ENCODE assay signal across 8 mouse cellular contexts in genomic region chr9:107575579-107576356, GRCm38 (mm10). TPM values are rescaled to one million over a fixed set of nuclear protein-coding genes. Genes with fewer than 3 reads are reported as not detected.
DNase-seq lines count a peak whose midpoint lies in the region; ATAC-seq and TF ChIP-seq lines count a peak whose summit lies in the region.

No protein-coding gene starts in this region.

- H3K27ac ChIP-seq in heart, embryonic 16.5 days (ENCODE audit: low read length) = peak overlapping the region; percentile 70
- peak overlapping the region; percentile 48; the same call in 1 of the 2 replicates for H3K27ac ChIP-seq in brown adipose tissue, adult 24 weeks (replicated peaks; ENCODE audit: low read depth, low read length)
- peak overlapping the region; percentile 73 for H3K27ac ChIP-seq in limb, embryonic 11.5 days (replicated peaks; ENCODE audit: low read depth, low read length)
- H3K27ac ChIP-seq in thymus, adult 2 months (ENCODE audit: control insufficient read depth, insufficient read depth, low read length) = no peak overlapping the region

- H3K36me3 ChIP-seq in heart, embryonic 16.5 days (ENCODE audit: control insufficient read depth, insufficient read depth) = peaks cover 18% of the 10 kb centered on the region
- H3K36me3 ChIP-seq in limb, embryonic 11.5 days (ENCODE audit: control insufficient read depth, insufficient read depth, low read length) = peaks cover 19% of the 10 kb centered on the region; the same call in 1 of the 2 replicates
- H3K36me3 ChIP-seq in thymus, adult 2 months (ENCODE audit: control insufficient read depth, insufficient read depth, low read length) = no peaks in the 10 kb centered on the region

- H3K9me3 ChIP-seq in heart, embryonic 16.5 days (replicated peaks; ENCODE audit: control insufficient read depth, low read length) = no peaks in the 10 kb centered on the region
- H3K9me3 ChIP-seq in limb, embryonic 11.5 days (ENCODE audit: control insufficient read depth, low read length) = no peaks in the 10 kb centered on the region

- H3K4me2 ChIP-seq in heart, embryonic 16.5 days (ENCODE audit: low read depth, low read length) = no peak overlapping the region; the same call in 1 of the 2 replicates
- no peak overlapping the region for H3K4me2 ChIP-seq in limb, embryonic 11.5 days (ENCODE audit: low read depth, severe bottlenecking)

- H3K9ac ChIP-seq in heart, embryonic 16.5 days (ENCODE audit: low read length) = no peak overlapping the region
- no peak overlapping the region for H3K9ac ChIP-seq in limb, embryonic 11.5 days (ENCODE audit: low read length)

- no peak overlapping the region for H3K4me3 ChIP-seq in heart, embryonic 16.5 days (ENCODE audit: low read length)
- H3K4me3 ChIP-seq in brown adipose tissue, adult 24 weeks (ENCODE audit: insufficient read depth, low read depth, low read length) = no peak overlapping the region
- H3K4me3 ChIP-seq in limb, embryonic 11.5 days (ENCODE audit: low read depth, low read length) = no peak overlapping the region
- no peak overlapping the region for H3K4me3 ChIP-seq in thymus, adult 2 months (ENCODE audit: control insufficient read depth, insufficient read depth, low read length)

- no peak for DNase-seq in heart, postnatal 14 days
- DNase-seq in 3T3-L1 (ENCODE audit: low read depth, low spot score) = peak; percentile 56
- peak; percentile 41 for DNase-seq in limb, embryonic 11.5 days (ENCODE audit: low spot score)
- no peak for DNase-seq in left cerebral cortex, postnatal 4 days
- DNase-seq in B cell, adult 2 months = no peak
- no peak for DNase-seq in thymus, adult 2 months

- intact Hi-C loops in heart, postnatal 14 days (cut with DNase I) = no loop called here
- intact Hi-C loops in left cerebral cortex, postnatal 4 days (cut with DNase I) = no loop called here

- H3K27me3 ChIP-seq in heart, embryonic 16.5 days (ENCODE audit: control insufficient read depth, insufficient read depth, low read length) = no peaks in the 10 kb centered on the region
- H3K27me3 ChIP-seq in limb, embryonic 11.5 days (ENCODE audit: control insufficient read depth, insufficient read depth, low read length) = no peaks in the 10 kb centered on the region
- no peaks in the 10 kb centered on the region for H3K27me3 ChIP-seq in thymus, adult 2 months (ENCODE audit: control insufficient read depth, insufficient read depth, low read length)

- ATAC-seq in heart, embryonic 16.5 days (replicated peaks; ENCODE audit: extremely low read depth, insufficient read depth, low FRiP score) = no peak
- ATAC-seq in limb, embryonic 11.5 days (ENCODE audit: insufficient number of reproducible peaks, low FRiP score, low TSS enrichment, low read depth) = no peak

- H3K4me1 ChIP-seq in heart, embryonic 16.5 days (ENCODE audit: control insufficient read depth, insufficient read depth, low read length) = peaks cover 34% of the 10 kb centered on the region
- peaks cover 18% of the 10 kb centered on the region for H3K4me1 ChIP-seq in brown adipose tissue, adult 24 weeks (ENCODE audit: control insufficient read depth, insufficient read depth, insufficient read length, low read length)
- H3K4me1 ChIP-seq in limb, embryonic 11.5 days (ENCODE audit: control insufficient read depth, insufficient read depth, low read length) = peaks cover 26% of the 10 kb centered on the region
- peaks cover 4% of the 10 kb centered on the region; the same call in 1 of the 2 replicates for H3K4me1 ChIP-seq in thymus, adult 2 months (replicated peaks; ENCODE audit: control insufficient read depth, insufficient read depth, low read length)

- no peak for TF ChIP-seq POLR2A in thymus, adult 2 months (IDR thresholded peaks at IDR 0.05; ENCODE audit: control insufficient read depth, extremely low read depth, insufficient read depth, low read length, poor library complexity)

- no peak for TF ChIP-seq CTCF in thymus, adult 2 months (IDR thresholded peaks at IDR 0.05; ENCODE audit: borderline replicate concordance, control insufficient read depth, extremely low read depth, insufficient read depth, low read length, poor library complexity)

- WGBS in heart, embryonic 16.5 days = 79% methylated on average over 14 of the region's 14 CpGs
- 82% methylated on average over 14 of the region's 14 CpGs for WGBS in limb, embryonic 11.5 days
- WGBS in thymus, adult 2 months = 88% methylated on average over 14 of the region's 14 CpGs

RNA-seq across cellular contexts. Expression of gene Hyal1, which starts 1.0 kb away (rescaled TPM):
- polyA plus RNA-seq in heart, embryonic 16.5 days (2015; fragmentation: Nextera tagmentation; extraction: Ambion mirVana) = 7.5 and 8.4 TPM in 2 replicates
- 1 to 10 TPM; 3.9 to 5.2 TPM for total RNA-seq in heart, postnatal 14 days (2021)
- 25.2 and 46.4 TPM in 2 replicates for polyA plus RNA-seq in brown adipose tissue, adult 24 weeks (2012; ENCODE audit: insufficient read depth, insufficient read length, missing spikeins)
- 8.0 and 8.4 TPM in 2 replicates for polyA plus RNA-seq in limb, embryonic 11.5 days (2014; fragmentation: Nextera tagmentation; extraction: Ambion mirVana)
- 1 to 10 TPM; 3.8 to 4.1 TPM for total RNA-seq in left cerebral cortex, postnatal 4 days (2021)
- 8.3 and 10.9 TPM in 2 replicates for polyA plus RNA-seq in thymus, adult 2 months (2012; rRNA removed)

RNA-seq across cellular contexts. Expression of gene Naa80, which starts 2.9 kb away (rescaled TPM):
- 15.1 and 19.2 TPM in 2 replicates for polyA plus RNA-seq in heart, embryonic 16.5 days (2015; fragmentation: Nextera tagmentation; extraction: Ambion mirVana)
- total RNA-seq in heart, postnatal 14 days (2021) = 10 to 100 TPM; 15.5 to 16.6 TPM
- polyA plus RNA-seq in brown adipose tissue, adult 24 weeks (2012; ENCODE audit: insufficient read depth, insufficient read length, missing spikeins) = 25.9 and 31.3 TPM in 2 replicates
- polyA plus RNA-seq in limb, embryonic 11.5 days (2014; fragmentation: Nextera tagmentation; extraction: Ambion mirVana) = 14.3 and 16.7 TPM in 2 replicates
- 10 to 100 TPM; 11.9 to 13.0 TPM for total RNA-seq in left cerebral cortex, postnatal 4 days (2021)
- 102 and 103 TPM in 2 replicates for polyA plus RNA-seq in thymus, adult 2 months (2012; rRNA removed)

RNA-seq across cellular contexts. Expression of gene Hyal3, which starts 4.8 kb away (rescaled TPM):
- polyA plus RNA-seq in heart, embryonic 16.5 days (2015; fragmentation: Nextera tagmentation; extraction: Ambion mirVana) = 0.54 and 0.69 TPM in 2 replicates
- under 1 TPM; 0.31 to 0.49 TPM for total RNA-seq in heart, postnatal 14 days (2021)
- 0.63 TPM in 1 of 2 replicates, not detected in the other for polyA plus RNA-seq in brown adipose tissue, adult 24 weeks (2012; ENCODE audit: insufficient read depth, insufficient read length, missing spikeins)
- 0.54 and 0.57 TPM in 2 replicates for polyA plus RNA-seq in limb, embryonic 11.5 days (2014; fragmentation: Nextera tagmentation; extraction: Ambion mirVana)
- total RNA-seq in left cerebral cortex, postnatal 4 days (2021) = 1 to 10 TPM; 1.5 to 2.1 TPM
- polyA plus RNA-seq in thymus, adult 2 months (2012; rRNA removed) = 2.4 TPM in 2 replicates

RNA-seq across cellular contexts. Expression of gene Hyal2, which starts 8.0 kb away (rescaled TPM):
- polyA plus RNA-seq in heart, embryonic 16.5 days (2015; fragmentation: Nextera tagmentation; extraction: Ambion mirVana) = 87.4 and 87.7 TPM in 2 replicates
- total RNA-seq in heart, postnatal 14 days (2021) = 10 to 100 TPM; 35.8 to 43.1 TPM
- 14.1 and 14.2 TPM in 2 replicates for polyA plus RNA-seq in brown adipose tissue, adult 24 weeks (2012; ENCODE audit: insufficient read depth, insufficient read length, missing spikeins)
- polyA plus RNA-seq in limb, embryonic 11.5 days (2014; fragmentation: Nextera tagmentation; extraction: Ambion mirVana) = 143 and 155 TPM in 2 replicates
- total RNA-seq in left cerebral cortex, postnatal 4 days (2021) = 10 to 100 TPM; 20.8 to 28.4 TPM
- 35.6 and 39.8 TPM in 2 replicates for polyA plus RNA-seq in thymus, adult 2 months (2012; rRNA removed)

RNA-seq across cellular contexts. Expression of gene Ifrd2, which starts 11.7 kb away (rescaled TPM):
- polyA plus RNA-seq in heart, embryonic 16.5 days (2015; fragmentation: Nextera tagmentation; extraction: Ambion mirVana) = 45.7 and 46.5 TPM in 2 replicates
- total RNA-seq in heart, postnatal 14 days (2021) = 10 to 100 TPM; 36.7 to 47.1 TPM
- polyA plus RNA-seq in brown adipose tissue, adult 24 weeks (2012; ENCODE audit: insufficient read depth, insufficient read length, missing spikeins) = 21.6 and 23.7 TPM in 2 replicates
- 47.6 and 49.0 TPM in 2 replicates for polyA plus RNA-seq in limb, embryonic 11.5 days (2014; fragmentation: Nextera tagmentation; extraction: Ambion mirVana)
- total RNA-seq in left cerebral cortex, postnatal 4 days (2021) = 10 to 100 TPM; 12.5 to 14.5 TPM
- 65.1 and 67.4 TPM in 2 replicates for polyA plus RNA-seq in thymus, adult 2 months (2012; rRNA removed)

Comparison
In these comparisons a context has a peak if more than half of its experiments do, and no peak if none do; other contexts are left out.
1. DNase-seq: peak in 3T3-L1 (single experiment) and limb, embryonic 11.5 days (single experiment); none in heart, postnatal 14 days (0 of 2), left cerebral cortex, postnatal 4 days (single experiment), B cell, adult 2 months (0 of 2) and thymus, adult 2 months (single experiment).